Comparison of ENCODE assay signal across 19 mouse cellular contexts in genomic region chr8:114259713-114260355, GRCm38 (mm10). TPM values are rescaled to one million over a fixed set of nuclear protein-coding genes. Genes with fewer than 3 reads are reported as not detected.
DNase-seq lines count a peak whose midpoint lies in the region; ATAC-seq lines count a peak whose summit lies in the region.
"Had no signal": no experiment of that assay in that cellular context is flagged by ENCODE, and none has a peak within 500 bp of the region (broad histone marks: within the 10 kb centered on the region; RNA-seq: fewer than 3 reads in every experiment).

No protein-coding gene starts in this region.

- peak; percentile 55 for DNase-seq in heart, adult 11 months
- peak; percentile 12 for DNase-seq in right cerebral cortex, postnatal 4 days
- DNase-seq in right cerebral cortex, postnatal 25 days = no peak
- peak; percentile 76 to 85 for DNase-seq in cerebellum, postnatal 14 days
- no peak for DNase-seq in thymus, adult 18-20 months
- no peak for DNase-seq in lung, postnatal 10 days
- no peak for DNase-seq in retina, postnatal 1 day
- DNase-seq: adrenal gland, postnatal 14 days; heart, adult 18-20 months; kidney, adult 11 months; kidney, postnatal 10 days; liver; liver, postnatal 0 days; thymus, postnatal 14 days had no signal

- no peaks in the 10 kb centered on the region for H3K9me3 ChIP-seq in heart, embryonic 11.5 days (replicated peaks; ENCODE audit: control insufficient read depth, low read length)
- H3K9me3 ChIP-seq: hindbrain, embryonic 12.5 days; neural tube, embryonic 12.5 days; stomach, embryonic 15.5 days had no signal

- WGBS in heart, embryonic 11.5 days (ENCODE audit: insufficient replicate concordance) = 67% methylated on average over 5 of the region's 5 CpGs

- no peak for ATAC-seq in heart, embryonic 11.5 days (replicated peaks; ENCODE audit: insufficient number of reproducible peaks, low FRiP score, low TSS enrichment)
- ATAC-seq: liver, postnatal 0 days had no signal

- no peak overlapping the region for H3K27ac ChIP-seq in heart, embryonic 11.5 days (ENCODE audit: low read depth, low read length)
- H3K27ac ChIP-seq: hindbrain, embryonic 12.5 days; neural tube, embryonic 12.5 days; stomach, embryonic 15.5 days had no signal

- H3K27me3 ChIP-seq in heart, embryonic 11.5 days (ENCODE audit: control insufficient read depth, insufficient read depth, low read length) = no peaks in the 10 kb centered on the region
- H3K27me3 ChIP-seq: hindbrain, embryonic 12.5 days; neural tube, embryonic 12.5 days; stomach, embryonic 15.5 days had no signal

- H3K4me3 ChIP-seq in heart, embryonic 11.5 days (ENCODE audit: low read depth, low read length) = no peak overlapping the region
- H3K4me3 ChIP-seq: hindbrain, embryonic 12.5 days; neural tube, embryonic 12.5 days; stomach, embryonic 15.5 days had no signal

- H3K4me1 ChIP-seq in heart, embryonic 11.5 days (ENCODE audit: control insufficient read depth, insufficient read depth, low read length) = no peaks in the 10 kb centered on the region
- H3K4me1 ChIP-seq: hindbrain, embryonic 12.5 days; stomach, embryonic 15.5 days had no signal

- no peak overlapping the region for H3K4me2 ChIP-seq in heart, embryonic 11.5 days
- H3K4me2 ChIP-seq: hindbrain, embryonic 12.5 days; neural tube, embryonic 12.5 days; stomach, embryonic 15.5 days had no signal

- no peaks in the 10 kb centered on the region for H3K36me3 ChIP-seq in heart, embryonic 11.5 days (ENCODE audit: control insufficient read depth, insufficient read depth, low read length)
- H3K36me3 ChIP-seq: hindbrain, embryonic 12.5 days; neural tube, embryonic 12.5 days; stomach, embryonic 15.5 days had no signal

- no peak overlapping the region for H3K9ac ChIP-seq in heart, embryonic 11.5 days (ENCODE audit: low read depth, low read length)
- H3K9ac ChIP-seq: hindbrain, embryonic 12.5 days; liver, postnatal 0 days; neural tube, embryonic 12.5 days; stomach, embryonic 15.5 days had no signal

RNA-seq across cellular contexts. Expression of gene Vat1l, which starts 54.4 kb away (rescaled TPM):
- polyA plus RNA-seq in heart, embryonic 11.5 days (2014; fragmentation: Nextera tagmentation; extraction: Ambion mirVana) = 0.62 and 0.73 TPM in 2 replicates
- polyA plus RNA-seq: C2C12; liver, postnatal 0 days had no signal

Comparison
In these comparisons a context has a peak if more than half of its experiments do, and no peak if none do; other contexts are left out.
1. DNase-seq: peak in heart, adult 11 months (single experiment), right cerebral cortex, postnatal 4 days (single experiment) and cerebellum, postnatal 14 days (2 of 2); none in right cerebral cortex, postnatal 25 days (single experiment), thymus, adult 18-20 months (0 of 2), lung, postnatal 10 days (single experiment) and retina, postnatal 1 day (single experiment).